Mouse (Mus musculus) hindbrain, embryonic 10.5 days (tissue): ENCODE results near the gene Olfr477. TPM values are rescaled to one million over a fixed set of nuclear protein-coding genes. Genes with fewer than 3 reads are reported as not detected.
"Not testable (repeated sequence)": the region's sequence is repeated elsewhere in the genome, so short reads cannot be mapped to it uniquely, and the experiment has no call there.

Experiments used
- DNase-seq: peaks from one replicate; pipeline ENCODE4 v3.0.0-alpha.2; 2017; ENCODE audit warnings: low spot score
- H3K27ac ChIP-seq: fragments of 300-500 bp; sonication (generic); 2 replicates; pipeline ENCODE4 v1.5.1; 2016; ENCODE audit warnings: mild to moderate bottlenecking, moderate library complexity
- H3K27me3 ChIP-seq: fragments of 300-500 bp; sonication (generic); 2 replicates; pipeline ENCODE4 v1.6.1; 2016; ENCODE audit warnings: mild to moderate bottlenecking; ENCODE audit not compliant: poor library complexity, insufficient read depth, severe bottlenecking
- H3K36me3 ChIP-seq: fragments of 300-500 bp; sonication (generic); 2 replicates; pipeline ENCODE4 v1.6.1; 2016; ENCODE audit warnings: mild to moderate bottlenecking, moderate library complexity
- H3K4me1 ChIP-seq: fragments of 300-500 bp; sonication (generic); replicated peaks from 2 replicates; pipeline ENCODE4 v1.6.1; 2016; ENCODE audit warnings: mild to moderate bottlenecking
- H3K4me3 ChIP-seq: fragments of 300-500 bp; sonication (generic); 2 replicates; pipeline ENCODE4 v1.5.1; 2016; ENCODE audit warnings: mild to moderate bottlenecking, moderate library complexity
- H3K9me3 ChIP-seq: fragments of 300-500 bp; sonication (generic); 2 replicates; pipeline ENCODE4 v1.6.1; 2016; ENCODE audit warnings: mild to moderate bottlenecking, moderate library complexity
- WGBS: fragments of 180-500 bp; shearing (Covaris S2); methylation state at CpG from one replicate; pipeline ENCODE4 v1.1.7; 2016; 5-methylcytosine and 5-hydroxymethylcytosine counted together
- polyA plus RNA-seq: library from polyadenylated mRNA; unstranded; fragments of >200 nt; fragmentation: Nextera tagmentation; extraction: Ambion mirVana; gene quantifications from 2 replicates; pipeline ENCODE4 v1.2.1, GENCODE M21; 2016

The Olfr477 gene
- not detected in 2 replicates for polyA plus RNA-seq

GRCm38 (mm10) chr7:107986393-107986792 is at the start of gene Olfr477:
Gene Olfr477, plus strand, starts transcription at chr7:107986693.
- no peaks in the 10 kb centered on the region for H3K9me3 ChIP-seq
- 84% methylated on average over 2 of the region's 2 CpGs for WGBS
- no peaks in the 10 kb centered on the region for H3K36me3 ChIP-seq
- H3K4me3 ChIP-seq, result no peak within 1 kb of the TSS
- H3K27me3 ChIP-seq, result no peaks in the 10 kb centered on the region
- no peak within 1 kb of the TSS for H3K27ac ChIP-seq
- no peaks in the 10 kb centered on the region for H3K4me1 ChIP-seq
- no peak for DNase-seq

- not testable (repeated sequence) for DNase-seq, H3K27ac ChIP-seq, H3K27me3 ChIP-seq, H3K4me1 ChIP-seq, H3K4me3 ChIP-seq, H3K36me3 ChIP-seq, H3K9me3 ChIP-seq
- 98% methylated on average over 12 of the region's 12 CpGs for WGBS
Observed at GRCm38 (mm10) chr7:107952539-107952938, 34.0 kb upstream of the Olfr477 start.

- 84% methylated on average over 1 of the region's 1 CpGs for WGBS
Observed at GRCm38 (mm10) chr7:107954343-107954742, 32.1 kb upstream of the Olfr477 start, which contains the start of gene Olfr474. Gene Olfr474, plus strand, starts transcription at chr7:107954643.

GRCm38 (mm10) chr7:107964503-107964902 is 22.0 kb upstream of the Olfr477 start, which contains the start of gene Olfr476:
Gene Olfr476, plus strand, starts transcription at chr7:107964803.
- Histone ChIP-seq H3K4me3 (no peak within 1 kb of the TSS), H3K36me3 (no peaks in the 10 kb centered on the region), H3K27me3 (no peaks in the 10 kb centered on the region), H3K4me1 (no peaks in the 10 kb centered on the region), H3K9me3 (no peaks in the 10 kb centered on the region), H3K27ac (no peak within 1 kb of the TSS)
- DNase-seq, result no peak
- 72% methylated on average over 1 of the region's 1 CpGs for WGBS

More at GRCm38 (mm10) chr7:107954343-107954742, 32.1 kb upstream of the Olfr477 start, which contains the start of gene Olfr474:
- H3K27me3 ChIP-seq, result no peaks in the 10 kb centered on the region
- no peak within 1 kb of the TSS for H3K4me3 ChIP-seq
- H3K27ac ChIP-seq, result no peak within 1 kb of the TSS
- no peaks in the 10 kb centered on the region for H3K36me3 ChIP-seq
- no peak for DNase-seq
- H3K9me3 ChIP-seq, result no peaks in the 10 kb centered on the region
- H3K4me1 ChIP-seq, result no peaks in the 10 kb centered on the region

- H3K4me3 ChIP-seq, H3K27ac ChIP-seq, H3K9me3 ChIP-seq, DNase-seq, H3K36me3 ChIP-seq, H3K27me3 ChIP-seq, H3K4me1 ChIP-seq: not testable (repeated sequence)
Observed at GRCm38 (mm10) chr7:108014256-108014655, 27.8 kb downstream of the Olfr477 start.

- Histone ChIP-seq H3K36me3 (no peaks in the 10 kb centered on the region), H3K4me1 (no peaks in the 10 kb centered on the region)
- WGBS, result 85% methylated on average over 3 of the region's 3 CpGs
Observed at GRCm38 (mm10) chr7:108033889-108034288, 47.4 kb downstream of the Olfr477 start, which contains the start of gene Olfr478. Gene Olfr478, minus strand, starts transcription at chr7:108033989.

More at GRCm38 (mm10) chr7:108033889-108034288, 47.4 kb downstream of the Olfr477 start, which contains the start of gene Olfr478:
- Histone ChIP-seq H3K27ac (no peak within 1 kb of the TSS), H3K27me3 (no peaks in the 10 kb centered on the region), H3K9me3 (no peaks in the 10 kb centered on the region), H3K4me3 (no peak within 1 kb of the TSS)
- no peak for DNase-seq

Other genes with a start within 250 kb of the Olfr477 start
- 0.46 and 0.51 TPM in 2 replicates for gene Cyb5r2, start 228.7 kb upstream of the Olfr477 start, polyA plus RNA-seq
- not detected in 2 replicates for gene Ovch2, start 185.5 kb upstream of the Olfr477 start, polyA plus RNA-seq
- not detected in 2 replicates for gene Olfr467, start 174.4 kb upstream of the Olfr477 start, polyA plus RNA-seq
- not detected in 2 replicates for gene Olfr469, start 161.2 kb upstream of the Olfr477 start, polyA plus RNA-seq
- not detected in 2 replicates for gene Olfr470, start 139.2 kb upstream of the Olfr477 start, polyA plus RNA-seq
- gene Olfr472, start 88.8 kb upstream of the Olfr477 start, polyA plus RNA-seq, result not detected in 2 replicates
- gene Olfr473, start 56.2 kb upstream of the Olfr477 start, polyA plus RNA-seq, result not detected in 2 replicates
- gene Olfr474, start 32.0 kb upstream of the Olfr477 start, polyA plus RNA-seq, result not detected in 2 replicates
- not detected in 2 replicates for gene Olfr476, start 21.9 kb upstream of the Olfr477 start, polyA plus RNA-seq
- not detected in 2 replicates for gene Olfr478, start 47.3 kb downstream of the Olfr477 start, polyA plus RNA-seq
- not detected in 2 replicates for gene Olfr479, start 64.0 kb downstream of the Olfr477 start, polyA plus RNA-seq
- not detected in 2 replicates for gene Olfr480, start 80.7 kb downstream of the Olfr477 start, polyA plus RNA-seq
- gene Olfr481, start 93.2 kb downstream of the Olfr477 start, polyA plus RNA-seq, result not detected in 2 replicates
- gene Olfr482, start 110.9 kb downstream of the Olfr477 start, polyA plus RNA-seq, result 0.07 and 0.12 TPM in 2 replicates
- not detected in 2 replicates for gene Olfr483, start 114.2 kb downstream of the Olfr477 start, polyA plus RNA-seq
- gene Olfr484, start 140.8 kb downstream of the Olfr477 start, polyA plus RNA-seq, result not detected in 2 replicates
- gene Olfr485, start 173.2 kb downstream of the Olfr477 start, polyA plus RNA-seq, result not detected in 2 replicates
- not detected in 2 replicates for gene Olfr486, start 186.0 kb downstream of the Olfr477 start, polyA plus RNA-seq
- not detected in 2 replicates for gene Olfr487, start 227.9 kb downstream of the Olfr477 start, polyA plus RNA-seq